Mouse (Mus musculus) MEL-GATA-1-ER (cell line): ENCODE measurements around the gene Wdr83.
"Not testable (repeated sequence)": the region's sequence is repeated elsewhere in the genome, so short reads cannot be mapped to it uniquely, and the experiment has no call there.

Source experiments
- DNase-seq: peaks from one replicate; pipeline ENCODE4 v3.0.0-alpha.2; 2012; ENCODE audit warnings: low read depth; ENCODE audit errors: extremely low read depth

Gene Wdr83

DNA sequence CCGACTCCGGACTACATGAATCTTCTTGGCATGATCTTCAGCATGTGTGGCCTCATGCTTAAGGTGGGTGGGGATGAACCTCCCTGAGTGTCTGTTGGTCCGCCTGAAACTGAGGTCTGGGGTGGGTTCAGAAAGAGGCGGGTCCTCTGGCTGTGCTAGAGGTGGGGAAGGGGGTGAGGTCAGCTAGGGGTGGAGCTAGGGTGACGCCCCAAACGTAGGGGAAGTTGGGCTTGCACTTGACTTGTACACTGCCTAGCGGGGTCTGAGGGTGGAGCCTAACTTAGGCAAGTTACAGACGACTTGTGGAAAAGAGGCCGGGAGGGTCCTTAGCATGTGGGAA lies at the start of gene Wdr83:
TSS of gene Wdr83 (minus strand) at position 91 of the 340 bp plus-strand sequence.
- peak; percentile 94 for DNase-seq

DNA sequence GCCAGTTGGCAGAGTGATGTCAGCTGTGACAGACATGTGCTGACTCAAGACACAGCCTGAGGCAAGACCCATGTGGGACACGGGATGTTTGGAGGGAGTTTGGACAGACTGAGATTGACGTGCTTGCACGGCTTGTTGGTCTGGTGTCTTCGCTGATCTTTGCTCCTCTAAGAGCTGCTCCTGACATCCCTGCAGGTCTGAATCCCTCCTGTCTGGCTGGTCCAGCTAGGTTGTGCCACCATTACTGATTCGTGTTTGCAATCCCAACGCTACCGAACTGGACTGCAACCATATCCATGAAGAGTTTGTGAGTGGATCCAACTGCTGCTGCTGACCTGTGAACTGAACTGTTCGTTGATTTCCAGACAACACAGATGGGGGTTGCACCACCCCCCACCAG lies 42.6 kb upstream of the Wdr83 start:
- DNase-seq = no peak

DNA sequence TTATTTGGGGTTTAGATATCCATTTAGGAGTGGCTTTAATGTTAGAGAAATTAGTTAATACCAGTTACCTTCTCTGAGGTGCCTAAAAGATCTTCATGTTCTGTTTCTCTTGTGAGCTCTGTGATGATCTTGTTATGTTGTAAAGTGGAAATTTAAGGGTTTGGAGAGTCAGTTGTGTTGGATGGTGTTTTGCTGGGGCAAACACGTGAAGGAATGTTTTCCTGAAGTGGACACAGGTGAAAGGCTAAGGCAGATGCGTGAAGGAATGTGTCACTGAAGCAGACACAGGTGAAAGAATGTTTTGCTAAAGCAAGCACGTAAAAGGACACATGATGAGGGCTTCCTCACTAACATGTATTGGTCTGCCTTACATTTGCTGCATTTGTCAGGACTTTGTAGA lies 41.9 kb upstream of the Wdr83 start, which contains the start of gene Zfp791:
TSS of gene Zfp791 (minus strand) at position 101 of the 400 bp plus-strand sequence.
- no peak for DNase-seq

DNA sequence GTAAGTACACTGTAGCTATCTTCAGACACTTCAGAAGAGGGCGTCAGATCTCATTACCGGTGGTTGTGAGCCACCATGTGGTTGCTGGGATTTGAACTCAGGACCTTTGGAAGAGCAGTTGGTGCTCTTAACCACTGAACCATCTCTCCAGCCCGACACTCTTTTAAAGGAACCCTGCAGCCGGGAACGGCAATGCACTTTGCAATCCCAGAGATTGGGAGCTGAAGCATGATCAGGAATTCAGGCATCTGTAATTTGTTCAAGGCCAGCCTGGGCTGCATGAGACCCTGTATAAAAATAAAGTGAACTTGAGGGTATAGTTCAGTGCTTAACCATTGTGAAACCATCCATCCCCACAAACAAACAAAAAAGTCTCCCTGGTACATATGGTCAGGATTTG lies 39.1 kb upstream of the Wdr83 start:
- DNase-seq = not testable (repeated sequence)

GRCm38 (mm10) chr8:85119052-85119981 lies 38.2 kb upstream of the Wdr83 start:
- no peak for DNase-seq

DNA sequence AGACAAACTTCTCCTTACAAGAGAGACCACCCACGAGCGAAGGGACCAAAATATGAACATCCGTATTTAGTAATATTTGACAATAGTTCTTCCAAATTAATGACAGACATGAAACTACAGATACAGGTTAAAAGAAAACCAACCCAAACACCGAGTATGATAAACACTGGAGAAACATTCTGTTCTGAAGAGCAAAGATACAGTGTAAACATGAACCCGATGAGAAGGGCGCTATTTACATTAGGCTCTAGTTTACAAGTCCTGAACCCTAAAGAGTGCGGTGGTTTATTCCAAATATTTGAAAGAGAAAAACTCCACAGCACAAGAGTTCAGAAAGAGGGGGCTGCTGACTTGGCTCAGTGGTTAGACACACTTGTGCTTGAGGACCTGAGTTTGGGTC lies 35.9 kb upstream of the Wdr83 start:
- DNase-seq = no peak

DNA sequence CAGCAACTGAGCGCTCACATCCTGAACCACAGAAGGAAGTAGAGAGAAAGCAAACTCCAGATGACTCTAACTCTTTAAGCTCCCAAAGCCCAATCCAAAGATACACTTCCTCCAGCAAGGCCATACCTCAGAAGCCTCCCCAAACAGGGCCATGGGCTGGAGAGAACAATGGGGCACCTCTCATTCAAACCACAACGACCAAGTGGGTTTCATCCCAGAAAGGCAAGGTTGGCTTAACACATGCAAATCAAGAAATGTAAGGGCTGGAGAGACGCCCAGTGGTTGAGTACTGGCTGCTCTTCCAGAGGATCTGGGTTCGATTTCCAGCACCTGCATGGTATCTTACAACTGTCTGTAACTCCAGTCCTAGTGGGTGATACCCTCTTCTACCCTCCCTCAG lies 34.4 kb upstream of the Wdr83 start:
- no peak for DNase-seq

DNA sequence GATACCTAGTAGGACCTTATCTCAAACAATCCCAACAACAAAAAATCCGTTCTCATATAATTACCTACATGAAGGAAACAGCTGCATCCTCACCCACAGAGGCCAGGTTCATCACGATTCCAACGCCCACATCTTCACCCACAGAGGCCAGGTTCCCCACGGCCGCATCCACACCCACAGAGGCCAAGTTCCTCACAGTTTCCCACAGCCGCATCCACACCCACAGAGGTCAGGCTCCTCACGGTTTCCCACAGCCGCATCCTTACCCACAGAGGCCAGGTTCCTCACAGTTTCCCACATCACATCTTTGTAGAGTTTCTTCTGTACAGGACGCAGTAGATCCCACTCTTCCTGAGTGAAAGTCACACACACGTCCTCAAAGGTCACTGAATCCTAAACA lies 32.1 kb upstream of the Wdr83 start:
- no peak for DNase-seq

- peak; percentile 72 for DNase-seq
Measured at GRCm38 (mm10) chr8:85100076-85100665, 19.1 kb upstream of the Wdr83 start.

GRCm38 (mm10) chr8:85096850-85097249 lies 15.7 kb upstream of the Wdr83 start:
- no peak for DNase-seq

DNA sequence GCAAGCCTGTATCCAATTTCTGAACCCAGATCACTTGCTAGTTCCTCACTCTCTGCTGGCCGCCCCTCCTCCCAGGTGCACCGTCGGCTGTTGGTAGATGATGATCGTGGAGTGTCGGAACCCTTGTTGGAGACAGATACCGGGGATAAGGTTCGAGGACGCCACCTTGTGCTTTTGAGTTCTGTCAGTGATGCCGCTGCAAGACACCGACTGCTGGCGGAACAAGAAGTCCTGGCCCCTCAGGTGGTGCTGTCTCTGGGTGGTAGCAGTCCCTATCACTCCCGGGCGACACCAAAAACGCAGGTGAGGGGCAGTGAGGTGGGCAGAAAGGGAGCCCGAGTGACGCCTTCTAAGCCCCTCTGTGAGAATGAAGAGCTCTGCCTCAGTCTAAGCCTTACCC lies 15.1 kb upstream of the Wdr83 start:
- no peak for DNase-seq

GRCm38 (mm10) chr8:85095566-85095965 lies 14.5 kb upstream of the Wdr83 start:
- no peak for DNase-seq

GRCm38 (mm10) chr8:85095051-85095450 lies 13.9 kb upstream of the Wdr83 start:
- no peak for DNase-seq

GRCm38 (mm10) chr8:85091526-85092090 lies 10.5 kb upstream of the Wdr83 start:
- DNase-seq = no peak

DNA sequence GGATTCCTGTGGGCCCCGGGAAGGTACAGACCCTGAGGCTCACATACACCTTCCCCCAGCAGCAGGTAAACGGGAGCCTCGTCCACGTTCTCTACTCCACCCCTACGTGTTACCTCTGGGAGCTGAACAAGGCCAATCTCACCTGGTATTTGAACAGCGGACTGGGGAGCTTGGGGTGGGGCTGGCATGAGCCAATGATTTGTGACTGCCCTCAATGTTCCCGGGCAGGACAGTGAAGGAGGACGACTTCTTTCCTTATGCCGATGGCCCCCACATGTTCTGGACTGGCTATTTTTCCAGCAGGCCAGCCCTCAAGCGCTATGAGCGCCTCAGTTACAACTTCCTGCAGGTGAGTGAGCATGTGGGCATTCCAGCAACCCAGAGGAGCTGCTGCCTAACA lies 9.8 kb upstream of the Wdr83 start:
- DNase-seq = no peak

- DNase-seq = no peak
Measured at GRCm38 (mm10) chr8:85088771-85089170, 7.7 kb upstream of the Wdr83 start.

- DNase-seq = no peak
Measured at GRCm38 (mm10) chr8:85086238-85086637, 5.1 kb upstream of the Wdr83 start.

- DNase-seq = peak; percentile 75
Measured at GRCm38 (mm10) chr8:85084633-85085032, 3.5 kb upstream of the Wdr83 start.

DNA sequence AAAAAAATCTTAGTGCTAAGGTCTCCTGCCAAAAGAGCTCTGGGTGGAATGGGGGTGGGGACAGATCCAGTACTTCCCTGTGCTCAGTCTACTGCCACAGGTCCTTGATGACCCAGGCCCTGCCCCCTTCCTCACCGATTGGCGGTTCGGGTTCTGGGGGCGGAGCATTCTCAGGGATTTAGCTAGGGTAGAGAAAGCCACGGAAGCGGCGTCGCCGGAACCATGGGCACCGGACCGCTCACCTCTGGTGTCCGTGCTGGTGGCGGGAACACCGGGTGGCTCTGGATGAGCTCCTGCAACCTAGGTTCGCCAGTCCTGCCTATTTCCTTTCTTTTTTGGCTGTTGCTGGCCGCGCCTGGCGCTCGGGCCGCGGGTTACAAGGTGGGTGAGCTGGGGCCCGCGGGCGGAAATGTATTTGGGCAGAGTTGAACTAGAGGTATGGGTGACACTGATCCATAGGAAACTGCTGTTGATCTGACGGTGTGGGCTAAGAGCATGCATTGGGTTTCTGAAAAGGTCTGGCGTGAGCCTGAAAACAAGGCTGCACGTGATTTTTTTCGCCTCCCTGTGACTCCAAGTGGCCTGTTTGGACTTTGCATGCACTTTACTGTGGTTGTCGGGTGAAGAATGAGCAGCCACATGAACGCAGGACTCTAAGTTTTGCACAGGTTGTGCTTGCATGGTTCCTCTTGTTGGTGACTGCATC lies 2.2 kb upstream of the Wdr83 start, which contains the start of gene Man2b1:
TSS of gene Man2b1 (plus strand) at position 163 of the 706 bp plus-strand sequence.
- DNase-seq = peak; percentile 83

- peak; percentile 55 for DNase-seq
Measured at GRCm38 (mm10) chr8:85082169-85082568, 1.1 kb upstream of the Wdr83 start.

DNA sequence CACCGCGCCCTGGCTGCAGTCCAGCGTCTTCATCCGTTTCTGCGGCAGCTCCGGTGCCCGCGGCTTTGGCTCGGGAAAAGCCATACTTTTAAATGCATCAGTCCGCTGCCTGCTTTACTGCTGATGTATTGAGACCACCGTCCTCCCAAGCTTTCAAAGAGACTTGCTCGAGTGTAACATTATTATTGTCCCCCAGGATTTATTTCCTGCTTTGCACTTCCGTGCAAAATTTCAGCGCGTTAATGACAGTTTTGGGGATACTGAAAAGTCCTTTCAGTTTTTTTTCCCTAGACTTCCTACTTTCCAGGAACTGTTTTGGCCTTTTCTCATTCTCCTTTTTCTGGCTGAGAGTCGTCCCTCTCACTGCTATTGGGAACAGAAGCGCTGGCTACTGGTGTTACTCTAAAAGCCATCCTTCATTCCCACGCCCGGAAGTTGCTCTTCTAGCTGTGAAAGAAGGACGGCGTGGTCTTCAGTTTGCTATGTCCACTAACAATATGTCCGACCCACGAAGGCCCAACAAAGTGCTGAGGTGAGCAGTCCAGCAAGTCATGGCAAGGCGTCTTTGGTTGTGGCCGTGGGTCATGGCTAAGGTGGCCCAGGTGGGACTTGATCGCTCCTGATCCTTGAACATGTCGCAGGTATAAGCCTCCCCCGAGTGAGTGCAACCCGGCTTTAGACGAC lies 432 bp downstream of the Wdr83 start, which contains the start of gene Wdr83os:
TSS of gene Wdr83os (plus strand) at position 209 of the 684 bp plus-strand sequence.
- DNase-seq = peak; percentile 80
